Mouse (Mus musculus): Measurements from ENCODE around the gene Brip1. TPM values are rescaled to one million over a fixed set of nuclear protein-coding genes. Genes with fewer than 3 reads are reported as not detected.

Gene Brip1
- total RNA-seq, 1 experiment from 2014 or later, result 23.9 TPM

DNA sequence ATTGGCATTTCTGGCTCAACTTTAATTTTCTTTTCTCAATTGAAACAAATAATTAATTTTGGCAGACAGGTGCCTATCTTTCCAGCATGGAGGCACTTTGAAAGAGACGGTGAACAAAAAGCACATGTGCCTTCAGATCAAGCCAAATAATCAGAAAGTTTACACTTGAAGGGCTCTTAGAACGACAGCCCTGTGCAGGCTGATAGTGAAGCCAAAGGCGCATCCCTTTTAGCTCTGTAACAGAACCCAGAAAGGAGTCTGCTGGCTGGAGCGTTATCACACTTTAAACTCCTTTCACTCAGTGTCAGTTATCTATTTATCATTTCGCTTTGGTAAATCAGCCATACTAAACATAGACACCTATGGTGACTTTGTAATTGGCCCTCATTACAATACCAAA, 45.4 kb downstream of the Brip1 start:
- no peak for ATAC-seq (replicated peaks in 1 of 2; ENCODE audit: insufficient read depth in 1 of 2, low FRiP score in 2 of 2, low TSS enrichment in 1 of 2, low read depth in 1 of 2, poor library complexity in 2 of 2, severe bottlenecking in 2 of 2)

DNA sequence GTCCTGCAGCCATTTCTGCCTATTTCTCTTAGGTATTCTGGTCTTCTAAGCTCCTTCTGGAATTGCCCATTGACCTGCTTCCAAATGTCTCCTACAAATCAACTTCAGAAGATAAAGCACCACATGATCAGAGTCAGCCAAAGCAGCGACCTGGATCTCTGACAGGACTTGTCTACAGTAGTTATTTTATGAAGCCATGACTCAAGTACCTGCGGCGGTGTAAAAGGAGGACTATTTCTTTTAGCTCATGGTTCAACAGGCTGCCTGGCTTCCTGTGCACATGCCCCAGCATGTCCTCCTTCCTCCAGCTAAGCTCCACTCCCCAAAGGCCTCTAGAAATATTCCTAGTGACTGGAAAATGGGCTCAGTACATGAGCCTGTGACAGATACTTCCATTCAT, 69.7 kb downstream of the Brip1 start:
- ATAC-seq (replicated peaks in 1 of 2; ENCODE audit: insufficient read depth in 1 of 2, low FRiP score in 2 of 2, low TSS enrichment in 1 of 2, low read depth in 1 of 2, poor library complexity in 2 of 2, severe bottlenecking in 2 of 2), result no peak

DNA sequence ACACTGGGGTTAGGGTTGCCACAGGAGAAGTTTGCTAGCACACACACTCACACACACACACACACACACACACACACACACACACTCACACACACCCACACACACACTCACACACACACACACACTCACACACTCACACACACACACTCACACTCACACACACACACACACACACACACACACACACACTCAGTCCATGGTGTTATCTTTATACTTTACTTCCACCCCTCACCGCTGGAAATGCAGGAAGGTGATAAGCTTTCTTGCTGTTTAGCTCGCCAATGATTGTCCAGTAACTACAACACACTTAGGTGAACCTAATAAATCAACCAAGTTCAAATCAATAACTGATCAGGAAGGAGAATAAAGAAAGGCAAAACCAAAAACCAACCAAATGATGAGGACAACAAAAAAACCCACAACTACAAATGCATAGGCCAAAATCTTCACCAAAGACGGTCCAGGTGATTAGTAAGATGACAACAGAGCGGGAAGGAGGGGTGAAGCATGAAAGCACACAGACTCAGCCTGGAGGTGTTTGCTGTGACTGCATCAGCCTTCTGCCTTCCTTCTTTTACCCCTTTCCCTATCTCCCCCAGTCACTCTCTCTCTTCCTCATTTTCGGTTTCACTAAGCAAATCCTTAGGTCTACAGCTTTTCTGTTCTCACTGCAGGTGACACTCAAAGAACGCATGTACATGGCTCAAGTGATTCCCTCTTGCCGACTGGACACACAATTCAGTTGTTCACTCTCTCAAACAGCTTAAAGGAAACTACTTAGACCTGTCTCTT, 83.7 kb downstream of the Brip1 start:
- ATAC-seq (replicated peaks in 1 of 2; ENCODE audit: insufficient read depth in 1 of 2, low FRiP score in 2 of 2, low TSS enrichment in 1 of 2, low read depth in 1 of 2, poor library complexity in 2 of 2, severe bottlenecking in 2 of 2), result peak in 1 of 2 experiments; percentile 42; a peak in 2 of 4 replicates

DNA sequence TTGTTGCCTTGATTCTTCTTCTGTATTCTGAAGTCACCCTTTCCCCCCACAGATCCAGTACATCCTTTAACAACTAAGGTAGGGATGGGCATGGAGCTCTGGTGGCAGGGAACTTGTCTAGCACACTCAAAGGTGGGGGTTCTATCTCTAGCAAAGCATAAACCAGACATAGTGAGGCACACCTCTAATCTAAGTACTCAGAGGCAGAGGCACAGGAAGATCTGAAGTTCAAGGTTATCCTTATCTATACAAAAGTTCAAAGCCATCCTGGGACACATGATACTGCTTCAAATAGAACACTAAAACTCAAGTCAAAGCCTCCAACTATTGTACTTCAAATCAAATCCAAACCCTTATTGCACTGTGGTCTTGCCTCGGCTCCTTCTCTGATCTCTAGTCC, 85.0 kb downstream of the Brip1 start:
- no peak for ATAC-seq (replicated peaks in 1 of 2; ENCODE audit: insufficient read depth in 1 of 2, low FRiP score in 2 of 2, low TSS enrichment in 1 of 2, low read depth in 1 of 2, poor library complexity in 2 of 2, severe bottlenecking in 2 of 2)

DNA sequence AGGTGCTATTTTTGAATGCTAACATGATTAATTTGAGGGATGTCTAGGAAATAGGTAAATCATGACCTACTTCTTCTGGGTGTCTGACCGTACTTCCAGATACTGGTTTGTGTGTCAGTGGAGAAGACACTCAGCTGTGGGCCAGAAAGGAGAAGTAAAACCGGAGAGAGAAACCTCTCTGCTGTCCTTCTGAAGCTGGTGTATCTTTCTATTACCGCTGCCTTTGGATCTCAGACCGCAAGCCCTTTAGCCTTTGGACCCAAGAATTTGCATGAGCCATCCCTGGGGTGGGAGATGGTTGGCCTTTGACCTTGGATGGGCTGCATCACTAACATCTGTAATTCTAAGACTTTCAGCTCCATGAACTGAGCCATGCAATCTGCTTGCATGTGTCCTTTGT, 93.7 kb downstream of the Brip1 start:
- no peak for ATAC-seq (replicated peaks in 1 of 2; ENCODE audit: insufficient read depth in 1 of 2, low FRiP score in 2 of 2, low TSS enrichment in 1 of 2, low read depth in 1 of 2, poor library complexity in 2 of 2, severe bottlenecking in 2 of 2)

DNA sequence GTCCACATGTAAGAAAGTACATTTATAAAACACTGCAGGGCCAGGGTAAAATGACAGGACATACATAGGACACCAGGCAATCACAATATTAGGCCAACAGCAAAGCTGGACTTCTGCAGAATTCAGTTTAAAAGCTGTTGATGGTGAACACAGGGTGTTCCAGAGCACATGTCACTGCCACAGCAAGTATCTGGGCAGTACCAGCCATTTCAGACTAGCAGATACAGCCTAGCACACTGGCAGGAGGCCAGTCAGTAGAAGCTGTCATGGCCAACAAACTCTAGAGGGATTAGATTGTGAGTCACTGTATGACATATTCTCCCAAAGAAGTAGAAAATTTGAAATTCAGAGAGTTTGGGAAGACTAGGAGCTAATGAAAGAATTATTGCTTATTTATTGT, 94.4 kb downstream of the Brip1 start:
- no peak for ATAC-seq (replicated peaks in 1 of 2; ENCODE audit: insufficient read depth in 1 of 2, low FRiP score in 2 of 2, low TSS enrichment in 1 of 2, low read depth in 1 of 2, poor library complexity in 2 of 2, severe bottlenecking in 2 of 2)

DNA sequence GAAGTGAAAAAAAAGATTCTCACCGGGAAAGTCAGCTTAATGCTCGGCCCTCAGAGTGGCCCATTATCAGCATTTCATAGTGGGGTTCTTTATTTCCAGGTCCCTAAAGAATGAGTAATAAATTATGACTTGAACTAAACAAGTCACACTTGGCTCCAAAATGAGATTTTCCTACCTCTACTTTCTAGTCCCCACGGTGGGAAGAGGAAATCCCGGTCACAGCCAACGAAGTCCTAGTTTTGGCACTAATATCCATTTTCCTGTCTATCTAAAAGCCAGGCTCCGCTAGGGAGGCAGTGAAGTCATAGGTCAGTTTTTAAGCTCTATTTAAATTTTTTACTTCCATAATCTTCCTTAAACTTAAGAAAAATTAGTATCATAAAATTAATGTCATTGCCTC, 99.8 kb downstream of the Brip1 start:
- no peak for ATAC-seq (replicated peaks in 1 of 2; ENCODE audit: insufficient read depth in 1 of 2, low FRiP score in 2 of 2, low TSS enrichment in 1 of 2, low read depth in 1 of 2, poor library complexity in 2 of 2, severe bottlenecking in 2 of 2)

DNA sequence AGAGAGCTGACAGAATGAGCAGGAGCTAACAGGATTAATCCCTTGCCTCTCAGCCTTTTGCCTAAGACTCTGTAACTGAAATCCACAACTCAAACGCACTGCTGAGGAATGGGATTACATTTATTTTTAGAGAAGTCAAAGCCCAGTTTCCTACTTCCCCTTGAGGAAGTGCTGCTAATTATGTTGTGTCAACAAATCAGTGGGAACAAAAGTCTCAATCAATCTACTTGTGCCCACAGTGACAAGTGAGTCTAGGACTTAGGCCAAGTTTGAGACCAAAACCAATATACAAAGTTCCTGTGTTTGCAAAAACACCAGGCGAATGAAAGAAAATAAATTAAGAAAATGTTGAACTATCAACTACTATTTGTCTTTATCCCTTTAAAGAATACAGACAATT, 101.7 kb downstream of the Brip1 start:
- no peak for ATAC-seq (replicated peaks in 1 of 2; ENCODE audit: insufficient read depth in 1 of 2, low FRiP score in 2 of 2, low TSS enrichment in 1 of 2, low read depth in 1 of 2, poor library complexity in 2 of 2, severe bottlenecking in 2 of 2)

DNA sequence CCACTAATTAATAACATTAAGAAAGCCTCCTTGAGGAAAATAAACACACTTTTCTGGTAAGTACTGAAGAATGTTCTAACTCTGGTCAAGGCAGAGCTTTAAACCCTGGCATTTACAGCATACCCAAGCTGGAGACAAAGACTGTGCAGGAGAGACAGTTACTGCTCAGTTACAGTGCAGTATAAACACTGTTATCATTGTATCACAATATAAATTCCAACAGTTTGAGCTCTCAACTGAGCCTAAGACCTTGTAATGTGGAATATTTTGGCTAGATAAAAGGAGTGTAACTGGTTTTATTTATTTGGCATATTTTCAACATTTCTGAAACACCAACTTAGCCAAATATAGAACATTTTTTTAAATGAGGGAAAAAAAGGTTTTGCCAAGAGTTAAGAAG, 112.2 kb downstream of the Brip1 start:
- no peak for ATAC-seq (replicated peaks in 1 of 2; ENCODE audit: insufficient read depth in 1 of 2, low FRiP score in 2 of 2, low TSS enrichment in 1 of 2, low read depth in 1 of 2, poor library complexity in 2 of 2, severe bottlenecking in 2 of 2)

DNA sequence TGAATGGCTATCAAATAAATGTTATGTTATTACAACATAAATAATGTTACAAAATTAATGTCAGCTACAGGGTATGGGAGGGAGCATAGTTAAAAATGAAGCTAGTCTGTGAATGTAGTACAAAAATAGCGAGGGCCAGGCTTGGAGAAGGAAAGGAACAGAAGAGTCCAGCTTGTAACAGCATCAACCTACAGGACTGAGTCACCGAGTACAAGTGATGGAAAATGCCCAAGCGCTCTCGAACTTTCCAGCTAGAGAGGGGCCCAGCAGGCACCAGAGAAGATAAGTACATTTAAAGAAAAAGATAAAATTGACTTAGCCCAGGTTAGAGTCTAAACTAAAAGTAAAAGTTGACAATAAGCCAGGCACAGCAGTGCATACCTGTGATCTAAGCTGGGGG, 116.5 kb downstream of the Brip1 start:
- ATAC-seq (replicated peaks in 1 of 2; ENCODE audit: insufficient read depth in 1 of 2, low FRiP score in 2 of 2, low TSS enrichment in 1 of 2, low read depth in 1 of 2, poor library complexity in 2 of 2, severe bottlenecking in 2 of 2), result no peak

DNA sequence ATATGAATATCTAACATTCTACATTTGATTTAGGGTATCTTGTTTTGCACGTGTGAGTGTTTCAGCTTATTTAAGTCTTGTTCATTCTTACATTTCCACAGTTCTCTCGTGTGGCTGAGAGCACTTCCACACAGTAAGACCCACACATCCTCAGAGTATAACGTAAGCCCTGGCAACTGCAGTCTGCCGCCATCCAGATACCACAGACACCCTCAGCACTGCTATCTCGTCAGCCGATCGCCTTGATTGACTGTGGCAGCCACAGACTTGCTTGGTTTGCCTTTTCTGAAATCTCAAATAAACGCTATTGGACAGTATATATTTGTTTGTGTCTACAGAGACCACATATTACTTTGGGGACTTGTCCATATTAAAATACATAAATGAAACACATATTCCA, 123.0 kb downstream of the Brip1 start:
- no peak for ATAC-seq (replicated peaks in 1 of 2; ENCODE audit: insufficient read depth in 1 of 2, low FRiP score in 2 of 2, low TSS enrichment in 1 of 2, low read depth in 1 of 2, poor library complexity in 2 of 2, severe bottlenecking in 2 of 2)

DNA sequence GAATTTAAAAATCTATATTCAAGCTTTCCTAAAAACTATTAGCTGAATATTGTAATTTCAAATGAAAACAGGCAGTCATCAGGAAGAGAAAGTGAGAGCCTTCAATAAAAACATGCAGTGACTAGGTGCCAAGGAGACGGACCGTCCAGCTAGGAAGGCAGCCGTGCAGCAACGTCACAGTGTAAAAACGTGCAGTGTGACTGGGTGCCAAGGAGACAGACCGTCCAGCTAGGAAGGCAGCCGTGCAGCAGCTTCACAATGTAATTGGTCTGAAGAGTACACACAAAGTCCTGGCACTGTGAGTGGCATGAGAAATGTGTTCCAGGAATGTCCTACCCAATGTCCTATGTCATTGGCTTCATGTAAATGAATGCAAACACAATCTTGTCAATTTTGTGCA, 124.0 kb downstream of the Brip1 start:
- no peak for ATAC-seq (replicated peaks in 1 of 2; ENCODE audit: insufficient read depth in 1 of 2, low FRiP score in 2 of 2, low TSS enrichment in 1 of 2, low read depth in 1 of 2, poor library complexity in 2 of 2, severe bottlenecking in 2 of 2)

DNA sequence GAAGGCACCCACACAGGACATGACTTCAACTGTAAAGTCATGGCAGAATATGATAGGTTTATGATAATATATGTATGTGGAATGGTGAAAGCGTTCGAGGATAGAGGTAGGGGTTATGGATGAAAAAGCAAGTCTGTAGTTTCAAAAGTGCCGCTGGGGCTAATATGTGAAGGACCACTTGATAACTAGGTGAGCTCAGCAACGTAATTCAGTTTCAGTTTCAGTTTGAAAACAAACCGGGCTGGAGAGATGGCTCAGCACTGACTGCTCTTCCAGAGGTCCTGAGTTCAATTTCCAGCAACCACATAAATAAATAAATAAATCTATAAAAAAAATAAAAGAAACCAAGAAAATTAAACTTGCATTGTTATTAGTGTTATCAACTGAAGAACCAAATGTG, 124.6 kb downstream of the Brip1 start:
- no peak for ATAC-seq (replicated peaks in 1 of 2; ENCODE audit: insufficient read depth in 1 of 2, low FRiP score in 2 of 2, low TSS enrichment in 1 of 2, low read depth in 1 of 2, poor library complexity in 2 of 2, severe bottlenecking in 2 of 2)

DNA sequence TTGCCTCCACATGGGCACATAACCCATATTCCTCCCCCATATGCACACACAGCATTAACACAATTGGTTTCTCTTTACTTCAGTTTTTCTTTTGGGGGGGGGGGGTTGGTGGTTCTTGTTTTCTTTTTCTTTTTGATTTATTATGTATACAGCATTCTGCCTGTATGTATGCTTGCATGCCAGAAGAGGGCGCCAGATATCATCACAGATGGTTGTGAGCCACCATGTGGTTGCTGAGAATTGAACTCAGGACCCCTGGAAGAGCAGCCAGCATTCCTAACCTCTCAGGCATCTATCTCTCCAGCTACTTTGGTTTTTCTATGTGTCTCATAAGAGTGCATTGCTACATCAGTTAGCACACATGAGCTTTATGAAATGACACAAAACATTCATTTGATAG, 125.6 kb downstream of the Brip1 start:
- no peak for ATAC-seq (replicated peaks in 1 of 2; ENCODE audit: insufficient read depth in 1 of 2, low FRiP score in 2 of 2, low TSS enrichment in 1 of 2, low read depth in 1 of 2, poor library complexity in 2 of 2, severe bottlenecking in 2 of 2)

DNA sequence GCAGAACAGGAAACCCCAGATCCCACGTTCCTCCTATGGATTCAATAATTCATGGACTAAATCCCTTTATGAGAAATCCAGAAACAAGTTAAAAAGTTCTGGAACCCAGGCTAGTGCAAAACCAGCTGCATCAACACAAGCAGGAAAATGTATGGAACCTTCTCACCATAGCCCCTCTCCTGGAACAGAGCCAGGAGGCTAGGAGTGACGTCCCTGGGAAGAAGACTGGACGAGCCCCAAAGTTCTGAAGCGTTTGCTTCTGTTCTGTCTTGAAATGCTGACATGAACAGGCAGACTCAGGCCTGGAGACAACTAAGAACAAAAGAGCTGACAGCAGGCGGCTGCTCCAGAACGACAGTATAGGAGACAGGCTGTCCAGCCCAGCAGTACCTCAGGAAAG, 132.3 kb downstream of the Brip1 start:
- no peak for ATAC-seq (replicated peaks in 1 of 2; ENCODE audit: insufficient read depth in 1 of 2, low FRiP score in 2 of 2, low TSS enrichment in 1 of 2, low read depth in 1 of 2, poor library complexity in 2 of 2, severe bottlenecking in 2 of 2)

DNA sequence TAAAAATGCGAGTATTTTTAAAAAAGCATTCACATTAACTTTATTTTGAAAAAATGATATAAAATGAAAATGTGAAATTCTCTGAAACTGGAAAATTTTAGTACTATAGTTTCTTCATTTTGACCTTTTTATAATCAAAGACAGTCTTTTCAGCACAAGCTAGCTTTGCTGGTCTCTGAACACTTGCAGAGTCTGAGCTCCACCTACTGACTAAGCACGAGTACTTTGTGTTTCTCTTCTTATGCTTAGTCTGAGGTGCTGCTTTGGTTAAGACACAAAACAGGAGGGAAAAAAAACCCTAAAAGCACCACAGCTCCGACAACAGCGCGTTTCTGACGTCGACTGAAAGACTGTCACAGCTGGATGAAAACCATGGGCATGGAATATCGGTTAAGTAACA, 133.8 kb downstream of the Brip1 start:
- ATAC-seq (replicated peaks in 1 of 2; ENCODE audit: insufficient read depth in 1 of 2, low FRiP score in 2 of 2, low TSS enrichment in 1 of 2, low read depth in 1 of 2, poor library complexity in 2 of 2, severe bottlenecking in 2 of 2), result no peak

DNA sequence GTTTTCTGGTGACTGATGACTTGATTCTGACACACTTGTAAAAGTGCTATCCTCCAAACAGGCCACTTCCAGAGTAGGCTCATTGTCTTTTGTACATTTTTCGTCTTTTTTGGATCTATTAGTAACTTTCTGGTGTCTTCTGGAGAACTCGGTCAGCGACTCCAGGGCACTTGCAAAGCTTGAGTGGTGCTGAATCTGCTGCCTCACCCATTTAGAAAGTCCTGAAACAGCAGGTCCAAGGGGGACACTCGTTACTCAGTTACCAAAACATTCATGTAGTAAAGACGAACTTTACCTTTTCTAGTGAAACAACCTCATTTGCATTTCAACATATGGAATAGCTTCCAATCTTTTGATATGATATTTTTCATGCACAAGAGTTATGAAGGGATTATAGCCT, 136.1 kb downstream of the Brip1 start:
- no peak for ATAC-seq (replicated peaks in 1 of 2; ENCODE audit: insufficient read depth in 1 of 2, low FRiP score in 2 of 2, low TSS enrichment in 1 of 2, low read depth in 1 of 2, poor library complexity in 2 of 2, severe bottlenecking in 2 of 2)

DNA sequence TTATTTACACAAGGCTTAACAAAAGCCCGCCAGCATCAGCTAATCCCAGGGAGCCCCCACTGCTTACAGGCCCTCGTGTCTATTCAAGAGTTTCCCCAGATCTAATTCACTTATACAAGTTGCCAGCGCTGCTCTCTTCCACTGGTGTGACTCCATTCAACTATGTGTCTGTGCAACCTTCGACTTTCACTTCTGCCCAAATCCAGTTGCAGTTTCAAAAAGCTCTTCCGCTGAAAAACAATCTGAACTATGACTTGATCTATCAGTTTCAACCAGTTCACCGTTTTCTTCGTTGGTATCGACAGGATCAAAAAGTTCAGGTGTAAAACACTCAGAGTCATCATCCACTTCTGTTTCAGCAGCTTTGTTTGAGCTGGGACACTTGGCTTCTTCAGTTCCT, 139.8 kb downstream of the Brip1 start:
- ATAC-seq (replicated peaks in 1 of 2; ENCODE audit: insufficient read depth in 1 of 2, low FRiP score in 2 of 2, low TSS enrichment in 1 of 2, low read depth in 1 of 2, poor library complexity in 2 of 2, severe bottlenecking in 2 of 2), result no peak

DNA sequence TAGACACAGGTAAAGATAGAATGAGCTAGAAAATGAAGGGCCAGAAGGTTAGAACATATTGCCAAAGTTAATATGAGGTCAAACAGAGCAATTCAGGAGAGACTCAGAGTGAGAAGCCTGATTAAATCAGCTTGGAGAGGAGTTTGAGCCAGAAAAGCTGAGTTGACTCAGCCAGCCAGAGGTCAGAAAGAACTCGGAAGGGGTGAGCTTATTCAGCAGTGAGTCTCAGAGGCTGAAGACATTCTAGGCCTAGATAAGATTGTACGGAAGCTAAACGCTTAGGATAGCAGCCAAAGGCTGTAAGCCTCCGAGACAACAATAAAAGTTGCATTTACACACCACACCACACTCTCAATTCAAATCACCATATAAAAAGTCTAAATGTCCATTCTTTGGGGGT, 141.9 kb downstream of the Brip1 start:
- no peak for ATAC-seq (replicated peaks in 1 of 2; ENCODE audit: insufficient read depth in 1 of 2, low FRiP score in 2 of 2, low TSS enrichment in 1 of 2, low read depth in 1 of 2, poor library complexity in 2 of 2, severe bottlenecking in 2 of 2)
